Mouse (Mus musculus) bone marrow, adult 2 months (tissue): ENCODE measurements around the gene Olfr681.

ENCODE experiments used
- CTCF ChIP-seq: fragments of 200-500 bp; IDR thresholded peaks from 2 replicates; pipeline ENCODE4 v1.5.1; 2011; ENCODE audit warnings: low read length, control low read depth; ENCODE audit not compliant: control insufficient read depth, insufficient read depth
- POLR2A ChIP-seq: fragments of 200-500 bp; IDR thresholded peaks from 2 replicates; pipeline ENCODE4 v1.6.1; 2011; ENCODE audit warnings: low read depth, mild to moderate bottlenecking, control low read depth, low read length, borderline replicate concordance; ENCODE audit not compliant: control insufficient read depth

- TF ChIP-seq CTCF (no peak), POLR2A (no peak)
These were observed 35.7 kb upstream of the Olfr681 start, which contains the start of gene Olfr679 for GRCm38 (mm10) chr7:105080905-105081304.
